Comparison of ENCODE assay signal across 9 mouse cellular contexts in the genomic region with DNA sequence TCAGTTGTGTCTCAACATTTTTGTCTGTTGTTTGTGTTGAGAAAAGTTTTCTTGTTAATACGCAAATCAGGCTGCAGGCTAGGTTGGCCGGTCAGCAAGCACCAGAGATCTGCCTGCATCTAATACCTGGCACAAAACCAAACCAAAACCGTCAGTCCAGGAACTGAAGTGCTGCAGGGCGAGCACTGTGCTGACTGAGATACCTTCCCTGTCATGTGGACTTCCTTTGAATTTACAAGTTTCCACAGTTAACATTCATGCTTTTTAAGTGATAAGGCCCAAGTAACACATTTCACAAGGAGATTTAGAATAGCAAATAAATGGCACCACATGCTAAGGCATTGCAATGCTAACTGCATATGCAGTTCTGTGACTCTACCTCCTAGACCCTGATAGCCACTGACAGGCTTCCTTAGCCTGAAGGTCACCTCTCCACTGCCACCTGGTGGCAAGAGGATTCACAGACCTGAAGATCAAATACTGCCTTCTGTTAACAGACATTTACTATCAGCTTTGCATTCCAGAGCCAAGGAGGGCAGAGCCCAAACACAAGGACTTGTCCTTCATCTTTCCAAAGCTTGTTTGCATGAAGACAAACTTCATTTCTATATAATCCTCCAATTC. TPM values are rescaled to one million over a fixed set of nuclear protein-coding genes. Genes with fewer than 3 reads are reported as not detected.
DNase-seq lines count a peak whose midpoint lies in the region; ATAC-seq and TF ChIP-seq lines count a peak whose summit lies in the region.
"Had no signal": no experiment of that assay in that cellular context is flagged by ENCODE, and none has a peak within 500 bp of the region (broad histone marks: within the 10 kb centered on the region; RNA-seq: fewer than 3 reads in every experiment).

No protein-coding gene starts in this region.

- no peak overlapping the region for H3K4me3 ChIP-seq in forebrain, postnatal 0 days (ENCODE audit: low read depth, low read length)
- no peak overlapping the region for H3K4me3 ChIP-seq in hindbrain, embryonic 11.5 days (ENCODE audit: low read depth, low read length)
- H3K4me3 ChIP-seq: liver, embryonic 15.5 days had no signal

- no peak overlapping the region for H3K9ac ChIP-seq in forebrain, postnatal 0 days
- H3K9ac ChIP-seq in hindbrain, embryonic 11.5 days (ENCODE audit: low read depth, low read length) = no peak overlapping the region
- H3K9ac ChIP-seq: liver, embryonic 15.5 days had no signal

- H3K4me1 ChIP-seq in forebrain, postnatal 0 days (ENCODE audit: insufficient read depth) = no peaks in the 10 kb centered on the region
- H3K4me1 ChIP-seq in hindbrain, embryonic 11.5 days (replicated peaks; ENCODE audit: control insufficient read depth, insufficient read depth, low read length) = no peaks in the 10 kb centered on the region
- H3K4me1 ChIP-seq: liver, embryonic 15.5 days had no signal

- H3K27me3 ChIP-seq in forebrain, postnatal 0 days (ENCODE audit: insufficient read depth, low read length) = no peaks in the 10 kb centered on the region
- no peaks in the 10 kb centered on the region for H3K27me3 ChIP-seq in hindbrain, embryonic 11.5 days (ENCODE audit: control insufficient read depth, insufficient read depth, low read length)
- H3K27me3 ChIP-seq: liver, embryonic 15.5 days had no signal

- peak; percentile 92 for ATAC-seq in forebrain, postnatal 0 days
- peak; percentile 89 for ATAC-seq in hindbrain, embryonic 11.5 days (ENCODE audit: low FRiP score)

- H3K27ac ChIP-seq in forebrain, postnatal 0 days (ENCODE audit: low read depth, low read length) = no peak overlapping the region
- H3K27ac ChIP-seq in hindbrain, embryonic 11.5 days (ENCODE audit: low read depth, low read length) = no peak overlapping the region
- H3K27ac ChIP-seq: liver, embryonic 15.5 days had no signal

- H3K4me2 ChIP-seq in forebrain, postnatal 0 days (ENCODE audit: low read depth) = no peak overlapping the region
- no peak overlapping the region for H3K4me2 ChIP-seq in hindbrain, embryonic 11.5 days (replicated peaks; ENCODE audit: low read depth, low read length)
- H3K4me2 ChIP-seq: liver, embryonic 15.5 days had no signal

- 61% methylated on average over 4 of the region's 4 CpGs for WGBS in forebrain, postnatal 0 days
- 85% methylated on average over 4 of the region's 4 CpGs for WGBS in hindbrain, embryonic 11.5 days

- no peaks in the 10 kb centered on the region for H3K36me3 ChIP-seq in forebrain, postnatal 0 days (ENCODE audit: insufficient read depth)
- no peaks in the 10 kb centered on the region for H3K36me3 ChIP-seq in hindbrain, embryonic 11.5 days (ENCODE audit: control insufficient read depth, insufficient read depth, low read length)
- H3K36me3 ChIP-seq: liver, embryonic 15.5 days had no signal

- no peaks in the 10 kb centered on the region for H3K9me3 ChIP-seq in forebrain, postnatal 0 days (ENCODE audit: low read length)
- no peaks in the 10 kb centered on the region for H3K9me3 ChIP-seq in hindbrain, embryonic 11.5 days (ENCODE audit: control insufficient read depth, low read length)
- H3K9me3 ChIP-seq: liver, embryonic 15.5 days had no signal

- TF ChIP-seq CTCF in forebrain, postnatal 0 days (IDR thresholded peaks at IDR 0.05; ENCODE audit: low read depth) = peak; percentile 92

- peak; percentile 68 for DNase-seq in MN1 (ENCODE audit: low spot score)
- DNase-seq in cerebellum, adult 11 months = peak; percentile 74
- peak; percentile 85 for DNase-seq in forebrain, postnatal 0 days
- peak; percentile 89 for DNase-seq in hindbrain, embryonic 11.5 days (ENCODE audit: low spot score)
- DNase-seq in layer of hippocampus, adult 9-11 months = peak; percentile 42
- DNase-seq in lung, postnatal 36 days = peak; percentile 85
- DNase-seq in retina, postnatal 7 days (ENCODE audit: low read depth, low spot score) = peak; percentile 72
- peak; percentile 32 to 62 for DNase-seq in urinary bladder, postnatal 4 days (ENCODE audit: low spot score in 2 of 2)

RNA-seq across cellular contexts. Expression of a gene that starts 15.8 kb away (rescaled TPM):
- total RNA-seq in forebrain, postnatal 0 days (2014; rRNA removed) = 46.7 and 50.2 TPM in 2 replicates
- 6.0 and 10.7 TPM in 2 replicates for polyA plus RNA-seq in forebrain, postnatal 0 days (2015; fragmentation: Nextera tagmentation; extraction: Ambion mirVana)
- 22.3 and 32.9 TPM in 2 replicates for polyA plus RNA-seq in hindbrain, embryonic 11.5 days (2014; fragmentation: Nextera tagmentation; extraction: Ambion mirVana)
